Mouse (Mus musculus) heart, embryonic 13.5 days (tissue): ENCODE results near the gene Rars. TPM values are rescaled to one million over a fixed set of nuclear protein-coding genes. Genes with fewer than 3 reads are reported as not detected.
"Not testable (repeated sequence)": the region's sequence is repeated elsewhere in the genome, so short reads cannot be mapped to it uniquely, and the experiment has no call there.

Experiments
- ATAC-seq: fragments of 200-750 bp; cut with Nextera tagmentation; 2 replicates; pipeline ENCODE4 v1.8.0; 2017; ENCODE audit warnings: moderate TSS enrichment; ENCODE audit not compliant: insufficient number of reproducible peaks, low FRiP score, low TSS enrichment; ENCODE audit errors: extremely low read depth
- H3K27ac ChIP-seq: fragments of 300-500 bp; sonication (generic); replicated peaks from 2 replicates; pipeline ENCODE4 v1.5.1; 2015; ENCODE audit warnings: moderate library complexity, mild to moderate bottlenecking, inconsistent platforms
- H3K27me3 ChIP-seq: fragments of 300-500 bp; sonication (generic); replicated peaks from 2 replicates; pipeline ENCODE4 v1.6.1; 2015; ENCODE audit warnings: mild to moderate bottlenecking, inconsistent platforms
- H3K36me3 ChIP-seq: fragments of 300-500 bp; sonication (generic); 2 replicates; pipeline ENCODE4 v1.6.1; 2015; ENCODE audit warnings: mild to moderate bottlenecking, inconsistent platforms
- H3K4me1 ChIP-seq: fragments of 300-500 bp; sonication (generic); 2 replicates; pipeline ENCODE4 v1.6.1; 2015; ENCODE audit warnings: inconsistent platforms
- H3K4me2 ChIP-seq: fragments of 300-500 bp; sonication (generic); 2 replicates; pipeline ENCODE4 v1.6.1; 2015; ENCODE audit warnings: inconsistent platforms, mild to moderate bottlenecking, moderate library complexity
- H3K4me3 ChIP-seq: fragments of 300-500 bp; sonication (generic); 2 replicates; pipeline ENCODE4 v1.5.1; 2015; ENCODE audit warnings: moderate library complexity, mild to moderate bottlenecking, inconsistent platforms
- H3K9ac ChIP-seq: fragments of 300-500 bp; sonication (generic); 2 replicates; pipeline ENCODE4 v1.6.1; 2015; ENCODE audit warnings: inconsistent platforms, mild to moderate bottlenecking, moderate library complexity
- H3K9me3 ChIP-seq: fragments of 300-500 bp; sonication (generic); 2 replicates; pipeline ENCODE4 v1.6.1; 2016; ENCODE audit warnings: inconsistent platforms
- WGBS: fragments of 180-500 bp; shearing (Covaris S2); methylation state at CpG from one replicate; pipeline ENCODE4 v1.1.7; 2015; ENCODE audit warnings: mixed read lengths; 5-methylcytosine and 5-hydroxymethylcytosine counted together
- polyA plus RNA-seq: library from polyadenylated mRNA; unstranded; fragments of >200 nt; fragmentation: Nextera tagmentation; extraction: Ambion mirVana; gene quantifications from 2 replicates; pipeline ENCODE4 v1.2.1, GENCODE M21; 2015

Rars gene
- polyA plus RNA-seq, 1 experiment from 2014 or later = 63.5 TPM

- no peaks in the 10 kb centered on the region for H3K9me3 ChIP-seq
- H3K36me3 ChIP-seq = peaks cover 2% of the 10 kb centered on the region
- peak overlapping the region; percentile 49 for H3K4me3 ChIP-seq
- H3K4me1 ChIP-seq = peaks cover 21% of the 10 kb centered on the region
- peak overlapping the region; percentile 80; the same call in 1 of the 2 replicates for H3K9ac ChIP-seq
- no peaks in the 10 kb centered on the region for H3K27me3 ChIP-seq
- ATAC-seq = no peak
- H3K4me2 ChIP-seq = peak overlapping the region; percentile 74
- WGBS = 66% methylated on average over 5 of the region's 5 CpGs
- H3K27ac ChIP-seq = peak overlapping the region; percentile 50; the same call in 1 of the 2 replicates
Measured at GRCm38 (mm10) chr11:35837156-35838126, 3.1 kb upstream of the Rars start.

DNA sequence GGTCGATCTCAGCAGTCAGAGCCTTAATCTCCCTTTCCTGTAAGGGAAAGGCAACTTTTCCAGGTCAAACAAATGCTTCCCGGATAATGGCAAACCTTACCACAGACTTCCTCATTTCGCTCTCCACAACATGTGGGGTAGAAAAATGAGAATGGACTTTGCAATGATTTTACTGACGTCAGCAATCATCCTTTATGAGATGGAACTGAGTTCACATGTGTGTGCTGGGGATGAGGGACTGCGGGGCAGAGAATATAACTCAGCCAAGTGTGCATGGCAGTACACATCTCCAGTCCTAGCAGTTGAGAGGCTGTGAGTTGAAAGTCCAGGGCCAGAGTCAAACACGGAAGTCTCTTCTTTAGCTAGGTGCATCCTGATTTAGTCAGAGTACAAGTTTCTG lies 1.0 kb downstream of the Rars start:
- no peak for ATAC-seq

DNA sequence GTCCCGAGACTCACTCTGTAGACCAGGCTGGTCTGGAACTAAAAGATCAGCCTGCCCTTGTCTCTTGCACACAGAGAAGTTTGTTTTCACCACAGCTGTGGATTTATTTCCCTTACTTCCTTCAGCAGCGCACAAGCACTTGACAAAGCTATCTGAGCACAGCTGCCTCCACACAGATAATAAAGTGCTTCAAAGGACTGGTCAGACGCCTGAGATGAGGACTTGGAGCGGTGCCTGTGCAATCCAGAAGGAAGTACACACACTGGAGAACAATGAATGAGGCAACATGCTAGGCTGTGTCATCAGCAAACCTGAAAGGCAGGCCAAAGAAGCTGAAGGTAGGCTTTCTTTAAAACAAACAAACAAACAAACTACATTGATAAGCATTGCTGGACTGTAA lies 2.2 kb downstream of the Rars start:
- 33% methylated on average over 4 of the region's 4 CpGs for WGBS
- Histone ChIP-seq H3K36me3 (peaks cover 53% of the 10 kb centered on the region), H3K4me1 (peaks cover 20% of the 10 kb centered on the region)

More for the DNA sequence above, 1.0 kb downstream of the Rars start:
- no peak overlapping the region for H3K27ac ChIP-seq
- peak overlapping the region; percentile 82 for H3K4me3 ChIP-seq
- H3K4me2 ChIP-seq = peak overlapping the region; percentile 86
- H3K4me1 ChIP-seq = peaks cover 27% of the 10 kb centered on the region
- no peaks in the 10 kb centered on the region for H3K27me3 ChIP-seq
- H3K9me3 ChIP-seq = no peaks in the 10 kb centered on the region
- peaks cover 42% of the 10 kb centered on the region for H3K36me3 ChIP-seq
- WGBS = 71% methylated on average over 6 of the region's 6 CpGs
- H3K9ac ChIP-seq = peak overlapping the region; percentile 87

DNA sequence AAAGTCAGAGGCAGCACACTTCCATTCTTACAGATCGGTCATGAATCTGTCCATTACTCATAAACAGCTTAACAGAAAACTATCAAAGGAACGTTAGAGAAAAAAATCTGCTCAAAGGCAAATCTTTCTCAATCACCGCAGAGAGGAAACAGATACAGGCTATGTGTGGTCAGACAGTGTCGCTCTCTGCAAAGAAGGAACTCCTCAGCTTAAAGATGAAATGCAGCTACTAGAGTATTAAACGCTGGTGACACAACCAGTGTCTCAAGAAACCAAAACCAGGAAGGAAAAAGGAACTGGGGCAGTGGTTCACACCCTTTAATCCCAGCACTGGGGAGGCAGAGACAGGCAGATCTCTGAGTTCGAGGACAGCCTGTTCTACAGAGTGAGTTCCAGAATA lies 6.6 kb downstream of the Rars start:
- Histone ChIP-seq H3K36me3 (peaks cover 95% of the 10 kb centered on the region), H3K4me3 (no peak overlapping the region), H3K9ac (no peak overlapping the region)

More for the DNA sequence above, 2.2 kb downstream of the Rars start:
- Histone ChIP-seq H3K4me2 (0 out of 2 replicates have a peak overlapping the region, but pooled peaks have one; percentile 16), H3K9ac (no peak overlapping the region), H3K4me3 (no peak overlapping the region), H3K27me3 (no peaks in the 10 kb centered on the region), H3K9me3 (no peaks in the 10 kb centered on the region), H3K27ac (no peak overlapping the region)
- no peak for ATAC-seq

DNA sequence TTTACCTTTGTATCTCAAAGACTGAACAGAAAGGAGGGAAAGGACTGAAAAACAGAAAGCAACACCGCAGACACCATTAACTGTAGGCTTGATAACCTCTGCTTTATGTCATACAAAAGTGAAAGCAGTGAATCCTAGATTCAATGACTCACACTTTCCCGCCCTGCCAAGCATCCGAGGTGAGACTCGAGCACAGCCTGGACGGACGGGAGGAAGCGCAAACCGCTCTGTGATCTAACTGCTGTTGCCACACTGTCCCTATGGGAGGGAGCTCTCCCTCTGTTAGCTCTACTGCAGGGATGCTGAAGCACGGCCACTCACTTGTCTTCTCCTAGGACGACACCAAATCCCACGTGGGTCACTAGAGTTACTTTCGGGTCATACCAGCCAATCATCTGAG lies 18.0 kb downstream of the Rars start:
- H3K4me3 ChIP-seq = no peak overlapping the region
- H3K36me3 ChIP-seq = peaks cover 97% of the 10 kb centered on the region
- H3K4me1 ChIP-seq = no peaks in the 10 kb centered on the region
- H3K27ac ChIP-seq = no peak overlapping the region
- H3K9me3 ChIP-seq = no peaks in the 10 kb centered on the region
- no peak overlapping the region for H3K9ac ChIP-seq
- H3K27me3 ChIP-seq = no peaks in the 10 kb centered on the region
- 85% methylated on average over 12 of the region's 12 CpGs for WGBS
- no peak for ATAC-seq
- H3K4me2 ChIP-seq = no peak overlapping the region

More for the DNA sequence above, 6.6 kb downstream of the Rars start:
- 91% methylated on average over 6 of the region's 6 CpGs for WGBS
- ATAC-seq = no peak
- Histone ChIP-seq H3K27ac (no peak overlapping the region), H3K27me3 (no peaks in the 10 kb centered on the region), H3K4me1 (peaks cover 8% of the 10 kb centered on the region), H3K4me2 (no peak overlapping the region), H3K9me3 (no peaks in the 10 kb centered on the region)

DNA sequence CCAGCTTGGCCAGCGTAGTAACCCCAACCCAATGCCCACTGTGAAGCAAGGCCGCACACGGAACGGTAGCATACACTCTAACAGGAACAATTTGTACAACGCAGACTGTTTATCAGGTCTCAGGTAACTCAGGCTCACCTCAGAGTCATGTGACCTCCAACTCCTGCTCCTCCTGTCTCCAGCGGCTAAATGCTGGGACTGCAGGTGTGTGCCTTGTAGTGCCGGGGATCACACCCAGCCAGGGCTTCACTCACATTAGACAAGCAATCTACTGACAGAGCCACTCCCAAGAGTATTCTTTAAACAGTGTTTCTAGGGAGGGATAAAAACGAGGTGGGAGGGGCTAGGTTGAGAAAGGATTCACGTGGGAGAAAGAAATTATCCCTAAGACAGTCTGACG lies 22.8 kb downstream of the Rars start:
- Histone ChIP-seq H3K27ac (no peak overlapping the region), H3K9ac (no peak overlapping the region), H3K9me3 (no peaks in the 10 kb centered on the region), H3K36me3 (peaks cover 100% of the 10 kb centered on the region), H3K27me3 (no peaks in the 10 kb centered on the region), H3K4me3 (no peak overlapping the region), H3K4me1 (0 out of 2 replicates have a peak, but pooled peaks cover 3% of the 10 kb centered on the region), H3K4me2 (no peak overlapping the region)
- WGBS = 83% methylated on average over 10 of the region's 10 CpGs
- no peak for ATAC-seq

GRCm38 (mm10) chr11:35801332-35801731 lies 33.0 kb downstream of the Rars start:
- 69% methylated on average over 5 of the region's 5 CpGs for WGBS
- no peak overlapping the region for H3K4me2 ChIP-seq
- peaks cover 3% of the 10 kb centered on the region for H3K36me3 ChIP-seq
- H3K4me1 ChIP-seq = peaks cover 10% of the 10 kb centered on the region
- H3K4me3 ChIP-seq = no peak overlapping the region
- ATAC-seq = no peak
- peaks cover 50% of the 10 kb centered on the region for H3K27me3 ChIP-seq
- H3K9ac ChIP-seq = no peak overlapping the region
- no peak overlapping the region for H3K27ac ChIP-seq
- no peaks in the 10 kb centered on the region for H3K9me3 ChIP-seq

GRCm38 (mm10) chr11:35798874-35799273 lies 35.4 kb downstream of the Rars start, which contains the start of gene Fbll1:
Gene Fbll1 (minus strand): TSS chr11:35798884.
- peaks cover 74% of the 10 kb centered on the region for H3K27me3 ChIP-seq
- H3K4me3 ChIP-seq = peak within 1 kb of the TSS; percentile 46
- H3K36me3 ChIP-seq = no peaks in the 10 kb centered on the region
- H3K4me1 ChIP-seq = peaks cover 10% of the 10 kb centered on the region
- ATAC-seq = no peak
- H3K27ac ChIP-seq = no peak within 1 kb of the TSS
- H3K9ac ChIP-seq = no peak within 1 kb of the TSS
- no peaks in the 10 kb centered on the region for H3K9me3 ChIP-seq
- peak within 1 kb of the TSS; percentile 67 for H3K4me2 ChIP-seq
- WGBS = 13% methylated on average over 11 of the region's 11 CpGs

DNA sequence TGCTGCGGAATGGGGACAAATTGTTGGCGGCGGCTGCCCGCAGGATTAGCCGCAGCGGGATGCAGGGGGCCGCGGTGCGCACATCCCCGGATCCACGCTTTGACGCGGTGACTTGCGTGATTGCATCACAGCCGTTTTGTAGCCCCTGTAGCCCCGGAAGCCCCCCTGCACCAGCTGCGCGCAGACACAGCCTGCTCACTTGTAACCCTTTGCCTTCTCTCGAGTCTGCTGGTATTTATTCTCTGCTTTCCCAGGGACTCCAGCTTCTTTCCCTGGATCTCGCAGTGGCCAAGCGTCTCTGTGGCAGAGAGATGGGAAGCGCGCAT lies 35.8 kb downstream of the Rars start:
- Histone ChIP-seq H3K9ac (no peak overlapping the region), H3K4me1 (peaks cover 10% of the 10 kb centered on the region), H3K27me3 (peaks cover 78% of the 10 kb centered on the region), H3K27ac (no peak overlapping the region), H3K36me3 (no peaks in the 10 kb centered on the region), H3K4me3 (peak overlapping the region; percentile 46), H3K9me3 (no peaks in the 10 kb centered on the region), H3K4me2 (peak overlapping the region; percentile 67)
- no peak for ATAC-seq
- WGBS = 5% methylated on average over 23 of the region's 23 CpGs

GRCm38 (mm10) chr11:35797751-35798494 lies 36.4 kb downstream of the Rars start:
- Histone ChIP-seq H3K36me3 (no peaks in the 10 kb centered on the region), H3K4me2 (peak overlapping the region; percentile 67), H3K4me3 (peak overlapping the region; percentile 46), H3K9me3 (no peaks in the 10 kb centered on the region), H3K27ac (no peak overlapping the region), H3K4me1 (peaks cover 10% of the 10 kb centered on the region), H3K9ac (no peak overlapping the region), H3K27me3 (peaks cover 78% of the 10 kb centered on the region)
- WGBS = 3% methylated on average over 86 of the region's 86 CpGs
- ATAC-seq = no peak

DNA sequence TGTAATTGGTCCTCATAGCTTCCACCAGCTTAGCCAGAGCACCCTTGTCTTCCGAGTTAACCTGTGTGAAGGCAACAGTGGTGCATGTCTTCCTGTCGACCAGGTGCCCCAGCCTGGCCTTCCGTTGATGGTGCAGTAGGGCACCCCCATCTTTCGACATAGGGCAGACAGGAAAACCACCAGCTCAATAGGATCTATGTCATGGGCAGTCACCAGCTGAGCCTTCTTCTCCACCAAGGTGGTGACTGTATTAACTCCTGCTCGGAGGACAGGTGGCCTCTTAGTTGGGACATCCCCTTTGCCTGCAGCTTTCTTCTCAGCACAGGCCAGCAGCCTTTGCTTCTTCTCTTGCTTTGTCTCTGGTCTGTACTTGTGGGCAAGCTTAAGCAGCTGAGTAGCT lies 41.5 kb downstream of the Rars start:
- H3K27me3 ChIP-seq = peaks cover 43% of the 10 kb centered on the region
- not testable (repeated sequence) for H3K4me2 ChIP-seq, H3K4me1 ChIP-seq, H3K27ac ChIP-seq, H3K9me3 ChIP-seq, ATAC-seq, H3K4me3 ChIP-seq, H3K9ac ChIP-seq
- WGBS = 77% methylated on average over 5 of the region's 5 CpGs
- H3K36me3 ChIP-seq = peaks cover 31% of the 10 kb centered on the region
